Mouse (Mus musculus): ENCODE measurements at regions not wholly inside any gene's neighbourhood (a gene's known extent, or its start where the extent isn't known, plus 50 kb on each side); places are given as distances from the start of the nearest gene placed in this dataset.

GRCm38 (mm10) chr11:38886466-38886865 lies 1650.7 kb upstream of the Tenm2 start:
- no peak for DNase-seq (ENCODE audit: inconsistent age in 2 of 2, low spot score in 1 of 2)

GRCm38 (mm10) chr11:38861622-38862345 lies 1626.0 kb upstream of the Tenm2 start:
- no peak for DNase-seq (ENCODE audit: inconsistent age in 2 of 2, low spot score in 1 of 2)

GRCm38 (mm10) chr11:38856645-38857044 lies 1620.9 kb upstream of the Tenm2 start:
- DNase-seq (ENCODE audit: inconsistent age in 2 of 2, low spot score in 1 of 2), result no peak

- DNase-seq (ENCODE audit: inconsistent age in 2 of 2, low spot score in 1 of 2), result no peak
Observed at GRCm38 (mm10) chr11:38829148-38829547, 1593.4 kb upstream of the Tenm2 start.

GRCm38 (mm10) chr11:38828375-38828774 lies 1592.6 kb upstream of the Tenm2 start:
- DNase-seq (ENCODE audit: inconsistent age in 2 of 2, low spot score in 1 of 2), result no peak

- DNase-seq (ENCODE audit: inconsistent age in 2 of 2, low spot score in 1 of 2), result no peak
Observed at GRCm38 (mm10) chr11:38825172-38825753, 1589.5 kb upstream of the Tenm2 start.

- no peak for DNase-seq (ENCODE audit: inconsistent age in 2 of 2, low spot score in 1 of 2)
Observed at GRCm38 (mm10) chr11:38818141-38818540, 1582.4 kb upstream of the Tenm2 start.

GRCm38 (mm10) chr11:38783548-38783947 lies 1547.8 kb upstream of the Tenm2 start:
- DNase-seq (ENCODE audit: inconsistent age in 2 of 2, low spot score in 1 of 2), result no peak

GRCm38 (mm10) chr11:38779585-38779984 lies 1543.8 kb upstream of the Tenm2 start:
- DNase-seq (ENCODE audit: inconsistent age in 2 of 2, low spot score in 1 of 2), result no peak

- no peak for DNase-seq (ENCODE audit: inconsistent age in 2 of 2, low spot score in 1 of 2)
Observed at GRCm38 (mm10) chr11:38762241-38762640, 1526.5 kb upstream of the Tenm2 start.

- DNase-seq (ENCODE audit: inconsistent age in 2 of 2, low spot score in 1 of 2), result peak in 1 of 2 experiments; percentile 42
Observed at GRCm38 (mm10) chr11:38747549-38747948, 1511.8 kb upstream of the Tenm2 start.

GRCm38 (mm10) chr11:38729101-38729500 lies 1493.3 kb upstream of the Tenm2 start:
- DNase-seq (ENCODE audit: inconsistent age in 2 of 2, low spot score in 1 of 2), result no peak

- DNase-seq (ENCODE audit: inconsistent age in 2 of 2, low spot score in 1 of 2), result no peak
Observed at GRCm38 (mm10) chr11:38715697-38716096, 1479.9 kb upstream of the Tenm2 start.

GRCm38 (mm10) chr11:38681264-38681663 lies 1445.5 kb upstream of the Tenm2 start:
- no peak for DNase-seq (ENCODE audit: inconsistent age in 2 of 2, low spot score in 1 of 2)

GRCm38 (mm10) chr11:38673367-38674056 lies 1437.7 kb upstream of the Tenm2 start:
- no peak for DNase-seq (ENCODE audit: inconsistent age in 2 of 2, low spot score in 1 of 2)

Measured in adrenal gland, adult (tissue).